Mouse (Mus musculus) lung, adult 2 months (tissue): ENCODE data around the gene Gpc6.

ENCODE experiments used
- CTCF ChIP-seq: fragments of 200-500 bp; IDR thresholded peaks from 2 replicates; pipeline ENCODE4 v1.5.1; 2011; ENCODE audit warnings: mild to moderate bottlenecking, low read length, control low read depth; ENCODE audit not compliant: insufficient read depth
- POLR2A ChIP-seq: fragments of 200-500 bp; IDR thresholded peaks from 2 replicates; pipeline ENCODE4 v1.6.1; 2011; ENCODE audit warnings: low read depth, mild to moderate bottlenecking, control low read depth, low read length, borderline replicate concordance; ENCODE audit errors: extremely low read depth

DNA sequence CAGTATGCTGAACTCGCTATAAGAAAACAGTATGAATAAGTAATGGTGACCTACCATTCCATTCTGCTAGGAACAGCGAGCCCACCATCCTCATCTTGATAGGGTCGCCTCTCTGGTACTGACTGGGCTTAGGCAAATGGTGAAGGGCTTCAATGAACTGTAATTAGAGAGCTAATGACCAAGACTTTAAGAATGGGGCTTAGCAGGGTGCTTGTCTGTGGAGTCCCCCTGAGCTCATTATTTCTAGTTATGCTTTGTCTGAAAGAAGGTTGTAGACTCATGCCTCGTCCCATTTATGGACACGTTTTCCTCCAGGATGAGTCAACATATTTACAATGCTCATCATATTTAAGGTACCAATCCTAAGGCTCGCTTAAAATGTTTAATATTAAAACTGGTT is 313.1 kb downstream of the Gpc6 start:
- TF ChIP-seq CTCF (no peak), POLR2A (no peak)
